Mouse (Mus musculus) liver, embryonic 16.5 days (tissue): ENCODE data around the gene Tti1. TPM values are rescaled to one million over a fixed set of nuclear protein-coding genes. Genes with fewer than 3 reads are reported as not detected.

Experiments
- ATAC-seq: fragments of 200-750 bp; cut with Nextera tagmentation; 2 replicates; pipeline ENCODE4 v1.8.0; 2017; ENCODE audit warnings: low read depth, mild to moderate bottlenecking, moderate number of reproducible peaks, moderate library complexity
- H3K27ac ChIP-seq: fragments of 300-500 bp; sonication (generic); 2 replicates; pipeline ENCODE4 v1.5.1; 2014; ENCODE audit warnings: mild to moderate bottlenecking, low read length
- H3K27me3 ChIP-seq: fragments of 300-500 bp; sonication (generic); 2 replicates; pipeline ENCODE4 v1.6.1; 2014; ENCODE audit warnings: low read depth, low read length, mixed read lengths; ENCODE audit not compliant: control insufficient read depth, insufficient read depth
- H3K36me3 ChIP-seq: fragments of 300-500 bp; sonication (generic); 2 replicates; pipeline ENCODE4 v1.6.1; 2014; ENCODE audit warnings: mild to moderate bottlenecking; ENCODE audit not compliant: control insufficient read depth, insufficient read depth
- H3K4me1 ChIP-seq: fragments of 300-500 bp; sonication (generic); 2 replicates; pipeline ENCODE4 v1.6.1; 2014; ENCODE audit warnings: low read depth, low read length, mixed read lengths; ENCODE audit not compliant: control insufficient read depth
- H3K4me2 ChIP-seq: fragments of 300-500 bp; sonication (generic); 2 replicates; pipeline ENCODE4 v1.6.1; 2014; ENCODE audit warnings: low read depth, low read length, mixed read lengths
- H3K4me3 ChIP-seq: fragments of 300-500 bp; sonication (generic); 2 replicates; pipeline ENCODE4 v1.5.1; 2014; ENCODE audit warnings: low read depth, mild to moderate bottlenecking, low read length
- H3K9ac ChIP-seq: fragments of 300-500 bp; sonication (generic); 2 replicates; pipeline ENCODE4 v1.6.1; 2014; ENCODE audit warnings: low read depth, low read length
- H3K9me3 ChIP-seq: fragments of 300-500 bp; sonication (generic); replicated peaks from 2 replicates; pipeline ENCODE4 v1.6.1; 2016; ENCODE audit warnings: low read length; ENCODE audit not compliant: control insufficient read depth
- WGBS: fragments of 180-500 bp; shearing (Covaris S2); extraction: QIAGEN DNeasy Blood & Tissue Kit; methylation state at CpG from one replicate; pipeline ENCODE4 v1.1.7; 2014; ENCODE audit not compliant: insufficient replicate concordance; 5-methylcytosine and 5-hydroxymethylcytosine counted together
- polyA plus RNA-seq: library from polyadenylated mRNA; unstranded; fragments of >200 nt; fragmentation: Nextera tagmentation; extraction: Ambion mirVana; gene quantifications from 2 replicates; pipeline ENCODE4 v1.2.1, GENCODE M21; 2015

Gene Tti1
- polyA plus RNA-seq, 1 experiment from 2014 or later, result 13.1 TPM

GRCm38 (mm10) chr2:157975595-157975994, 52.6 kb downstream of the Tti1 start:
- H3K27ac ChIP-seq, result no peak overlapping the region
- no peak overlapping the region for H3K4me2 ChIP-seq
- H3K9ac ChIP-seq, result no peak overlapping the region
- ATAC-seq, result no peak
- H3K36me3 ChIP-seq, result no peaks in the 10 kb centered on the region
- WGBS, result 6% methylated on average over 7 of the region's 7 CpGs
- no peak overlapping the region for H3K4me3 ChIP-seq
- H3K9me3 ChIP-seq, result no peaks in the 10 kb centered on the region
- H3K4me1 ChIP-seq, result no peaks in the 10 kb centered on the region
- peaks cover 21% of the 10 kb centered on the region for H3K27me3 ChIP-seq

GRCm38 (mm10) chr2:157974604-157975501, 53.4 kb downstream of the Tti1 start:
- H3K9ac ChIP-seq, result no peak overlapping the region
- H3K27ac ChIP-seq, result no peak overlapping the region
- no peaks in the 10 kb centered on the region for H3K9me3 ChIP-seq
- no peak overlapping the region for H3K4me3 ChIP-seq
- no peak overlapping the region for H3K4me2 ChIP-seq
- no peaks in the 10 kb centered on the region for H3K4me1 ChIP-seq
- peaks cover 21% of the 10 kb centered on the region for H3K27me3 ChIP-seq
- WGBS, result 5% methylated on average over 23 of the region's 23 CpGs
- no peak for ATAC-seq
- no peaks in the 10 kb centered on the region for H3K36me3 ChIP-seq

- no peaks in the 10 kb centered on the region for H3K4me1 ChIP-seq
- H3K27ac ChIP-seq, result no peak overlapping the region
- WGBS, result 1% methylated on average over 3 of the region's 3 CpGs
- H3K9me3 ChIP-seq, result no peaks in the 10 kb centered on the region
- no peaks in the 10 kb centered on the region for H3K36me3 ChIP-seq
- H3K9ac ChIP-seq, result no peak overlapping the region
- H3K4me2 ChIP-seq, result no peak overlapping the region
- no peak for ATAC-seq
- H3K4me3 ChIP-seq, result no peak overlapping the region
- H3K27me3 ChIP-seq, result peaks cover 14% of the 10 kb centered on the region
These were observed 57.6 kb downstream of the Tti1 start for GRCm38 (mm10) chr2:157970669-157971068.

- Histone ChIP-seq H3K4me1 (no peaks in the 10 kb centered on the region), H3K9me3 (no peaks in the 10 kb centered on the region), H3K27me3 (peaks cover 9% of the 10 kb centered on the region), H3K36me3 (no peaks in the 10 kb centered on the region), H3K4me3 (no peak overlapping the region), H3K4me2 (no peak overlapping the region), H3K9ac (no peak overlapping the region), H3K27ac (no peak overlapping the region)
- ATAC-seq, result no peak
- WGBS, result 45% methylated on average over 6 of the region's 6 CpGs
These were observed 58.1 kb downstream of the Tti1 start for GRCm38 (mm10) chr2:157970124-157970523.

GRCm38 (mm10) chr2:157967856-157968255, 60.4 kb downstream of the Tti1 start:
- Histone ChIP-seq H3K27ac (no peak overlapping the region), H3K4me1 (no peaks in the 10 kb centered on the region), H3K9ac (no peak overlapping the region), H3K4me2 (no peak overlapping the region), H3K36me3 (no peaks in the 10 kb centered on the region), H3K9me3 (no peaks in the 10 kb centered on the region), H3K27me3 (no peaks in the 10 kb centered on the region), H3K4me3 (no peak overlapping the region)
- WGBS, result 8% methylated on average over 3 of the region's 3 CpGs
- ATAC-seq, result no peak

GRCm38 (mm10) chr2:157957707-157958108, 70.5 kb downstream of the Tti1 start:
- Histone ChIP-seq H3K9me3 (no peaks in the 10 kb centered on the region; the same call in 1 of the 2 replicates), H3K4me3 (no peak overlapping the region), H3K9ac (no peak overlapping the region), H3K27ac (no peak overlapping the region), H3K4me1 (no peaks in the 10 kb centered on the region), H3K36me3 (no peaks in the 10 kb centered on the region), H3K4me2 (no peak overlapping the region), H3K27me3 (no peaks in the 10 kb centered on the region)
- no peak for ATAC-seq
- WGBS, result 16% methylated on average over 2 of the region's 2 CpGs

GRCm38 (mm10) chr2:157953978-157954377, 74.3 kb downstream of the Tti1 start:
- Histone ChIP-seq H3K4me3 (no peak overlapping the region), H3K4me1 (no peaks in the 10 kb centered on the region), H3K4me2 (no peak overlapping the region), H3K9me3 (no peaks in the 10 kb centered on the region; the same call in 1 of the 2 replicates), H3K36me3 (no peaks in the 10 kb centered on the region), H3K9ac (no peak overlapping the region), H3K27me3 (no peaks in the 10 kb centered on the region), H3K27ac (no peak overlapping the region)
- no peak for ATAC-seq
- 70% methylated on average over 5 of the region's 5 CpGs for WGBS

GRCm38 (mm10) chr2:157944156-157944893, 83.9 kb downstream of the Tti1 start:
- 11% methylated on average over 36 of the region's 37 CpGs for WGBS
- ATAC-seq, result no peak

More at GRCm38 (mm10) chr2:157944156-157944893, 83.9 kb downstream of the Tti1 start:
- peaks cover 51% of the 10 kb centered on the region for H3K27me3 ChIP-seq
- H3K27ac ChIP-seq, result no peak overlapping the region
- H3K9me3 ChIP-seq, result no peaks in the 10 kb centered on the region
- H3K4me1 ChIP-seq, result no peaks in the 10 kb centered on the region
- peak overlapping the region; percentile 31 for H3K4me3 ChIP-seq
- H3K9ac ChIP-seq, result no peak overlapping the region
- H3K4me2 ChIP-seq, result peak overlapping the region; percentile 54
- H3K36me3 ChIP-seq, result no peaks in the 10 kb centered on the region
